Mouse (Mus musculus) cerebellum, adult 9-11 months (tissue): Measurements from ENCODE around the gene Patj.

Experiments
- DNase-seq: peaks from one replicate; pipeline ENCODE4 v3.0.0; 2022

The Patj gene

GRCm38 (mm10) chr4:98739753-98740152 is 344.2 kb downstream of the Patj start:
- no peak for DNase-seq

- DNase-seq = no peak
These were observed 347.8 kb downstream of the Patj start for GRCm38 (mm10) chr4:98743209-98743905.

- no peak for DNase-seq
These were observed 348.3 kb downstream of the Patj start for GRCm38 (mm10) chr4:98743906-98744210.

- peak; percentile 54 for DNase-seq
These were observed 358.9 kb downstream of the Patj start for GRCm38 (mm10) chr4:98754456-98754855.

- DNase-seq = no peak
These were observed 360.6 kb downstream of the Patj start for GRCm38 (mm10) chr4:98756141-98756540.

- peak; percentile 43 for DNase-seq
These were observed 362.6 kb downstream of the Patj start for GRCm38 (mm10) chr4:98758012-98758821.

GRCm38 (mm10) chr4:98758872-98759518 is 363.4 kb downstream of the Patj start:
- no peak for DNase-seq

- no peak for DNase-seq
These were observed 371.8 kb downstream of the Patj start for GRCm38 (mm10) chr4:98767134-98768133.
